Mouse (Mus musculus): ENCODE measurements around the gene Mgl2. TPM values are rescaled to one million over a fixed set of nuclear protein-coding genes. Genes with fewer than 3 reads are reported as not detected.
"Not testable (repeated sequence)": the region's sequence is repeated elsewhere in the genome, so short reads cannot be mapped to it uniquely, and the experiment has no call there.

Mgl2 gene
- polyA plus RNA-seq, 1 experiment from 2014 or later = 0.47 TPM

- H3K4me3 ChIP-seq; H3K4me2 ChIP-seq (replicated peaks); H3K4me1 ChIP-seq; H3K9ac ChIP-seq (replicated peaks); ATAC-seq (ENCODE audit: low FRiP score, low read depth); H3K27ac ChIP-seq (replicated peaks); H3K27me3 ChIP-seq; H3K9me3 ChIP-seq; H3K36me3 ChIP-seq: not testable (repeated sequence)
- 65% methylated on average over 3 of the region's 3 CpGs for WGBS
Measured at GRCm38 (mm10) chr11:70135001-70135400, 4.9 kb downstream of the Mgl2 start.

GRCm38 (mm10) chr11:70135925-70136324 is 5.8 kb downstream of the Mgl2 start:
- not testable (repeated sequence) for ATAC-seq (ENCODE audit: low FRiP score, low read depth); H3K4me3 ChIP-seq; H3K36me3 ChIP-seq; H3K27ac ChIP-seq (replicated peaks); H3K4me2 ChIP-seq (replicated peaks); H3K9ac ChIP-seq (replicated peaks); H3K4me1 ChIP-seq; H3K27me3 ChIP-seq; H3K9me3 ChIP-seq
- WGBS = 97% methylated on average over 8 of the region's 8 CpGs

GRCm38 (mm10) chr11:70139171-70139570 is 9.0 kb downstream of the Mgl2 start:
- no peak overlapping the region for H3K27ac ChIP-seq (replicated peaks)
- no peak overlapping the region for H3K4me3 ChIP-seq
- no peaks in the 10 kb centered on the region for H3K9me3 ChIP-seq
- H3K9ac ChIP-seq (replicated peaks) = no peak overlapping the region
- no peak for ATAC-seq (ENCODE audit: low FRiP score, low read depth)
- no peaks in the 10 kb centered on the region for H3K36me3 ChIP-seq
- H3K4me2 ChIP-seq (replicated peaks) = no peak overlapping the region
- H3K27me3 ChIP-seq = no peaks in the 10 kb centered on the region
- H3K4me1 ChIP-seq = no peaks in the 10 kb centered on the region
- 83% methylated on average over 10 of the region's 10 CpGs for WGBS

GRCm38 (mm10) chr11:70151072-70151471 is 20.9 kb downstream of the Mgl2 start:
- Histone ChIP-seq H3K27me3 (no peaks in the 10 kb centered on the region), H3K4me1 (no peaks in the 10 kb centered on the region), H3K4me2 (replicated peaks) (no peak overlapping the region), H3K9me3 (no peaks in the 10 kb centered on the region), H3K4me3 (no peak overlapping the region), H3K27ac (replicated peaks) (no peak overlapping the region), H3K9ac (replicated peaks) (no peak overlapping the region), H3K36me3 (no peaks in the 10 kb centered on the region)
- no peak for ATAC-seq (ENCODE audit: low FRiP score, low read depth)
- WGBS = 58% methylated on average over 3 of the region's 3 CpGs

- not testable (repeated sequence) for H3K9ac ChIP-seq (replicated peaks); H3K36me3 ChIP-seq; H3K27ac ChIP-seq (replicated peaks); ATAC-seq (ENCODE audit: low FRiP score, low read depth); H3K4me2 ChIP-seq (replicated peaks); H3K4me3 ChIP-seq; H3K27me3 ChIP-seq; H3K9me3 ChIP-seq; H3K4me1 ChIP-seq
- no CpG with 5 or more reads among the region's 5 CpGs for WGBS
Measured at GRCm38 (mm10) chr11:70155897-70156296, 25.8 kb downstream of the Mgl2 start, which contains the start of gene Clec10a. Gene Clec10a, plus strand, starts transcription at chr11:70156197.

- H3K36me3 ChIP-seq = no peaks in the 10 kb centered on the region
- ATAC-seq (ENCODE audit: low FRiP score, low read depth) = no peak
- H3K27ac ChIP-seq (replicated peaks) = no peak overlapping the region
- H3K9ac ChIP-seq (replicated peaks) = no peak overlapping the region
- H3K4me2 ChIP-seq (replicated peaks) = no peak overlapping the region
- no peaks in the 10 kb centered on the region for H3K27me3 ChIP-seq
- no peaks in the 10 kb centered on the region for H3K4me1 ChIP-seq
- no peaks in the 10 kb centered on the region for H3K9me3 ChIP-seq
- 63% methylated on average over 3 of the region's 3 CpGs for WGBS
- H3K4me3 ChIP-seq = no peak overlapping the region
Measured at GRCm38 (mm10) chr11:70162336-70162735, 32.2 kb downstream of the Mgl2 start.

- no peak overlapping the region for H3K9ac ChIP-seq (replicated peaks)
- no peak for ATAC-seq (ENCODE audit: low FRiP score, low read depth)
- 72% methylated on average over 16 of the region's 16 CpGs for WGBS
- H3K27ac ChIP-seq (replicated peaks) = no peak overlapping the region
- H3K27me3 ChIP-seq = no peaks in the 10 kb centered on the region
- no peaks in the 10 kb centered on the region for H3K4me1 ChIP-seq
- H3K36me3 ChIP-seq = no peaks in the 10 kb centered on the region
- H3K4me2 ChIP-seq (replicated peaks) = no peak overlapping the region
- H3K4me3 ChIP-seq = no peak overlapping the region
- no peaks in the 10 kb centered on the region for H3K9me3 ChIP-seq
Measured at GRCm38 (mm10) chr11:70165972-70166921, 36.1 kb downstream of the Mgl2 start.

GRCm38 (mm10) chr11:70168136-70168535 is 38.0 kb downstream of the Mgl2 start:
- H3K9me3 ChIP-seq = no peaks in the 10 kb centered on the region
- 63% methylated on average over 7 of the region's 7 CpGs for WGBS
- H3K4me1 ChIP-seq = no peaks in the 10 kb centered on the region
- H3K4me2 ChIP-seq (replicated peaks) = no peak overlapping the region
- no peak overlapping the region for H3K4me3 ChIP-seq
- H3K27ac ChIP-seq (replicated peaks) = no peak overlapping the region
- no peak overlapping the region for H3K9ac ChIP-seq (replicated peaks)
- ATAC-seq (ENCODE audit: low FRiP score, low read depth) = no peak
- H3K27me3 ChIP-seq = no peaks in the 10 kb centered on the region
- no peaks in the 10 kb centered on the region for H3K36me3 ChIP-seq

GRCm38 (mm10) chr11:70169471-70169870 is 39.3 kb downstream of the Mgl2 start:
- H3K4me2 ChIP-seq (replicated peaks); ATAC-seq (ENCODE audit: low FRiP score, low read depth); H3K27ac ChIP-seq (replicated peaks); H3K36me3 ChIP-seq; H3K27me3 ChIP-seq; H3K9me3 ChIP-seq; H3K4me1 ChIP-seq; H3K9ac ChIP-seq (replicated peaks); H3K4me3 ChIP-seq: not testable (repeated sequence)
- WGBS = 91% methylated on average over 7 of the region's 7 CpGs

GRCm38 (mm10) chr11:70170291-70170690 is 40.2 kb downstream of the Mgl2 start:
- no peak for ATAC-seq (ENCODE audit: low FRiP score, low read depth)
- no peak overlapping the region for H3K4me2 ChIP-seq (replicated peaks)
- H3K36me3 ChIP-seq = no peaks in the 10 kb centered on the region
- H3K27me3 ChIP-seq = no peaks in the 10 kb centered on the region
- no peaks in the 10 kb centered on the region for H3K9me3 ChIP-seq
- no peak overlapping the region for H3K27ac ChIP-seq (replicated peaks)
- H3K4me3 ChIP-seq = no peak overlapping the region
- no peaks in the 10 kb centered on the region for H3K4me1 ChIP-seq
- H3K9ac ChIP-seq (replicated peaks) = no peak overlapping the region
- WGBS = 77% methylated on average over 7 of the region's 7 CpGs

- 82% methylated on average over 7 of the region's 7 CpGs for WGBS
- Histone ChIP-seq H3K4me3 (no peak overlapping the region), H3K4me1 (no peaks in the 10 kb centered on the region), H3K36me3 (no peaks in the 10 kb centered on the region), H3K27ac (replicated peaks) (no peak overlapping the region), H3K9me3 (no peaks in the 10 kb centered on the region), H3K9ac (replicated peaks) (no peak overlapping the region), H3K27me3 (no peaks in the 10 kb centered on the region), H3K4me2 (replicated peaks) (no peak overlapping the region)
- ATAC-seq (ENCODE audit: low FRiP score, low read depth) = no peak
Measured at GRCm38 (mm10) chr11:70171181-70171580, 41.1 kb downstream of the Mgl2 start.

- no peak for ATAC-seq (ENCODE audit: low FRiP score, low read depth)
- Histone ChIP-seq H3K9me3 (no peaks in the 10 kb centered on the region), H3K4me3 (no peak overlapping the region), H3K27me3 (no peaks in the 10 kb centered on the region), H3K27ac (replicated peaks) (no peak overlapping the region), H3K9ac (replicated peaks) (no peak overlapping the region), H3K36me3 (no peaks in the 10 kb centered on the region), H3K4me1 (no peaks in the 10 kb centered on the region), H3K4me2 (replicated peaks) (no peak overlapping the region)
- WGBS = 43% methylated on average over 3 of the region's 3 CpGs
Measured at GRCm38 (mm10) chr11:70171847-70172246, 41.7 kb downstream of the Mgl2 start.

Measured in midbrain, embryonic 12.5 days (tissue).